Mouse (Mus musculus): ENCODE results near the gene Cmc4.

DNA sequence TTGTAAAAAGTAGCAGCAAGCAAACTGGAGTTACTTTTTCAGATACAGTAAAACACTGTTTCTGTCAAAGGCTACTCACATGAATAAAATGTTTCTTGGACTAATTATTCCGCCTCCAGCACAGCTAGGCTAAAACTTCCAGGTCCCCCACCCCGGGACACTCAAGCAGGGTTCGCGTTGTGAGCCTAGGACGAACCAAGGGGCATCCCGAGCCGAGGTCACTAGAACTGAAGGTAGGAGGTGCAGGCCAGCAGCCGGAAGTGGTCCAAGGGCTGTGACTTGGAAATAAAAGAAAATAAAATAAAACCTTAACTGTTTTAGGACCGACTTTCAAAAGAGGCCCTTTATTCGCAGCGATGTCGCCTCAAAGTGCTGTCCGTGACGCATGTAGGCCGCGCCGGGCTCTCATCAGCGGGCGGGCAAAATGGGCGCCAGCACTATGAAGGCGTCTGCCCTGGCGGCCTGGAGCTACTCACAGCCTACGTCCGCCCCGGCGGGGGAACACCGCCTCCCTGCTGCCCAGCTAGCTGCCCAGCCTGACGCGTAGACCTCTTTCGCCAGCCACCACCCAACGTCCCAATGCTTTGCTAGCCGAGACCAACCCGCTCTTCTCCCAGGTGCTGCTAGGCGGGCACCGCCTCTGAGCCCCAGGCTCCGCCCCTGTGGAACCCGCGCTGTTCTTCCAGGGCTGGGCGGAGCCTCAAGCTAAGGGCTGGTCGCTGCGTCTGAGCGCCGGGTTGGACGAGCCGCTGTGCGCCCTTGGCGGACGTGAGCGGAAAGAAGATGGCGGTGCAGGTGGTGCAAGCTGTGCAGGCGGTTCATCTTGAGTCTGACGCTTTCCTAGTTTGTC is at the start of gene Cmc4, which contains the start of the genes Mtcp1 and Brcc3:
- TF ChIP-seq CTCF (IDR thresholded peaks at IDR 0.05; ENCODE audit: control insufficient read depth, insufficient read depth, low read length) (peak; percentile 16; the same call in 1 of the 2 replicates), POLR2A (IDR thresholded peaks at IDR 0.05; ENCODE audit: borderline replicate concordance, control insufficient read depth, low read depth, low read length) (peak; percentile 97)
